ENCODE assay signal across 26 mouse cellular contexts in genomic region chr5:96511005-96511404, GRCm38 (mm10).
DNase-seq lines count a peak whose midpoint lies in the region; ATAC-seq and TF ChIP-seq lines count a peak whose summit lies in the region.
"Had no signal": no experiment of that assay in that cellular context is flagged by ENCODE, and none has a peak within 500 bp of the region (broad histone marks: within the 10 kb centered on the region; RNA-seq: fewer than 3 reads in every experiment).

No protein-coding gene starts in this region.

- H3K79me2 ChIP-seq in CH12.LX (replicated peaks; ENCODE audit: control insufficient read depth, extremely low read depth, insufficient read depth, poor library complexity, severe bottlenecking) = no peaks in the 10 kb centered on the region

- DNase-seq in A20 (ENCODE audit: low read depth, low spot score) = peak; percentile 14
- DNase-seq in CH12.LX (ENCODE audit: extremely low read depth) = peak; percentile 79
- peak; percentile 3 for DNase-seq in R1 (ENCODE audit: low read depth, low spot score)
- peak; percentile 13 for DNase-seq in ZHBTc4 (ENCODE audit: low read depth, low spot score)
- no peak for DNase-seq in thymus, adult 2 months
- no peak for DNase-seq in adrenal gland, postnatal 10 days
- no peak for DNase-seq in adipocyte (ENCODE audit: low spot score)
- DNase-seq: adrenal gland, adult 2 months; adrenal gland, adult 8-10 months; adrenal gland, postnatal 14 days; adrenal gland, postnatal 25 days; adrenal gland, postnatal 36 days; B cell, adult 2 months; cerebellum, adult 11 months; cerebellum, adult 11-12 months; cerebellum, adult 18-20 months; cerebellum, adult 2 months; cerebellum, adult 8-10 months; cerebellum, adult 9-10 months; cerebellum, adult 9-11 months; cerebellum, postnatal 10 days had no signal

- peak overlapping the region in 2 of 3 experiments; percentile 1 to 16 for H3K4me3 ChIP-seq in CH12.LX (replicated peaks in 1 of 3; ENCODE audit: low read depth in 2 of 3, low read length in 2 of 3, poor library complexity in 1 of 3)
- no peak overlapping the region for H3K4me3 ChIP-seq in thymus, adult 2 months (ENCODE audit: control insufficient read depth, insufficient read depth, low read length)
- H3K4me3 ChIP-seq in midbrain, embryonic 16.5 days (ENCODE audit: low read depth, low read length) = no peak overlapping the region

- peaks cover 35 to 88% of the 10 kb centered on the region in 2 experiments for H3K4me1 ChIP-seq in CH12.LX (ENCODE audit: control insufficient read depth in 1 of 2, insufficient read depth in 2 of 2)
- no peaks in the 10 kb centered on the region for H3K4me1 ChIP-seq in thymus, adult 2 months (replicated peaks; ENCODE audit: control insufficient read depth, insufficient read depth, low read length)
- no peaks in the 10 kb centered on the region; the same call in 1 of the 2 replicates for H3K4me1 ChIP-seq in midbrain, embryonic 16.5 days (ENCODE audit: control insufficient read depth, insufficient read depth, low read length)

- peak overlapping the region; percentile 55 for H3K9ac ChIP-seq in CH12.LX (ENCODE audit: insufficient read depth, low read depth)
- H3K9ac ChIP-seq in midbrain, embryonic 16.5 days (ENCODE audit: low read depth, low read length) = no peak overlapping the region

- no peaks in the 10 kb centered on the region for H3K27me3 ChIP-seq in CH12.LX (replicated peaks)
- no peaks in the 10 kb centered on the region for H3K27me3 ChIP-seq in thymus, adult 2 months (ENCODE audit: control insufficient read depth, insufficient read depth, low read length)
- H3K27me3 ChIP-seq in midbrain, embryonic 16.5 days (ENCODE audit: control insufficient read depth, insufficient read depth, low read depth, low read length) = no peaks in the 10 kb centered on the region
- H3K27me3 ChIP-seq: Patski had no signal

- 89% methylated on average over 5 of the region's 5 CpGs for WGBS in thymus, adult 2 months
- 85% methylated on average over 5 of the region's 5 CpGs for WGBS in midbrain, embryonic 16.5 days

- dilution Hi-C loops in CH12.LX (cut with MboI; ENCODE audit: extremely low pct_ligation_motif_present, extremely low pct_unique_long_range_greater_than_20kb, low sequenced_read_pairs) = no loop called here

- no peak for TF ChIP-seq POLR2A in CH12.LX (IDR thresholded peaks at IDR 0.05; ENCODE audit: low read depth, low read length)
- no peak for TF ChIP-seq POLR2A in thymus, adult 2 months (IDR thresholded peaks at IDR 0.05; ENCODE audit: control insufficient read depth, extremely low read depth, insufficient read depth, low read length, poor library complexity)

- H3K4me2 ChIP-seq in CH12.LX (ENCODE audit: insufficient read depth, low read depth, poor library complexity, severe bottlenecking) = peak overlapping the region; percentile 72
- no peak overlapping the region for H3K4me2 ChIP-seq in midbrain, embryonic 16.5 days (ENCODE audit: low read length)

- H3K9me3 ChIP-seq in CH12.LX (replicated peaks; ENCODE audit: low read length) = no peaks in the 10 kb centered on the region
- no peaks in the 10 kb centered on the region for H3K9me3 ChIP-seq in midbrain, embryonic 16.5 days (replicated peaks; ENCODE audit: control insufficient read depth, low read length, poor library complexity, severe bottlenecking)
- H3K9me3 ChIP-seq: G1E had no signal

- TF ChIP-seq RAD21 in CH12.LX (IDR thresholded peaks at IDR 0.05; ENCODE audit: low read depth, low read length) = no peak

- H3K27ac ChIP-seq in CH12.LX (ENCODE audit: insufficient read depth, low read depth) = peak overlapping the region; percentile 88
- no peak overlapping the region for H3K27ac ChIP-seq in thymus, adult 2 months (ENCODE audit: control insufficient read depth, insufficient read depth, low read length)
- no peak overlapping the region for H3K27ac ChIP-seq in midbrain, embryonic 16.5 days (ENCODE audit: low read length)

- no peak for ATAC-seq in midbrain, embryonic 16.5 days
- ATAC-seq: activated CD4-positive, CD25-positive, alpha-beta regulatory T cell, adult 4 months; CD4-positive, CD25-positive, alpha-beta regulatory T cell, adult 4 months; Patski had no signal

- in situ Hi-C loops in CH12.LX (cut with MboI; ENCODE audit: low pct_ligation_motif_present, low pct_unique_long_range_greater_than_20kb, low sequenced_read_pairs) = no loop called here

- H3K36me3 ChIP-seq in CH12.LX (replicated peaks in 1 of 2; ENCODE audit: control insufficient read depth in 1 of 2, insufficient read depth in 1 of 2, low read length in 1 of 2) = no peaks in the 10 kb centered on the region
- H3K36me3 ChIP-seq in thymus, adult 2 months (ENCODE audit: control insufficient read depth, insufficient read depth, low read length) = no peaks in the 10 kb centered on the region
- H3K36me3 ChIP-seq in midbrain, embryonic 16.5 days (ENCODE audit: control insufficient read depth, insufficient read depth, low read length) = no peaks in the 10 kb centered on the region
- H3K36me3 ChIP-seq: G1E had no signal

- TF ChIP-seq EP300 in CH12.LX (IDR thresholded peaks at IDR 0.05; ENCODE audit: low read length) = peak; percentile 93

- TF ChIP-seq CTCF in CH12.LX (conservative IDR thresholded peaks at IDR 0.05 in 1 of 2, IDR thresholded peaks at IDR 0.05 in 1 of 2; ENCODE audit: low read depth in 2 of 2, low read length in 2 of 2) = no peak
- no peak for TF ChIP-seq CTCF in thymus, adult 2 months (IDR thresholded peaks at IDR 0.05; ENCODE audit: borderline replicate concordance, control insufficient read depth, extremely low read depth, insufficient read depth, low read length, poor library complexity)

TF ChIP-seq in CH12.LX, 34 proteins besides CTCF, POLR2A, EP300 and RAD21:
- TF ChIP-seq IRF4 (IDR thresholded peaks at IDR 0.05; ENCODE audit: low read depth, low read length) (peak; percentile 94), MAZ (IDR thresholded peaks at IDR 0.05; ENCODE audit: low read depth, low read length) (0 out of 2 replicates have a peak, but pooled peaks have one; percentile 37), BHLHE40 (IDR thresholded peaks at IDR 0.05; ENCODE audit: low read depth, low read length) (peak; percentile 76), JUND (conservative IDR thresholded peaks at IDR 0.05; ENCODE audit: low read depth, low read length) (no peak), USF1 (IDR thresholded peaks at IDR 0.05; ENCODE audit: low read depth, low read length) (peak; percentile 56), POLR2AphosphoS2 (IDR thresholded peaks at IDR 0.05; ENCODE audit: low read depth, low read length) (no peak), CHD2 (IDR thresholded peaks at IDR 0.05; ENCODE audit: low read length) (peak; percentile 33; the same call in 1 of the 2 replicates), TBP (conservative IDR thresholded peaks at IDR 0.05; ENCODE audit: low read depth, low read length) (no peak), MAFK (IDR thresholded peaks at IDR 0.05; ENCODE audit: insufficient replicate concordance, low read length) (no peak), ETS1 (conservative IDR thresholded peaks at IDR 0.05; ENCODE audit: low read depth, low read length) (peak; percentile 60), MEF2A (IDR thresholded peaks at IDR 0.05; ENCODE audit: borderline replicate concordance, low read depth, low read length) (no peak; the same call in 1 of the 2 replicates), ZC3H11A (IDR thresholded peaks at IDR 0.05; ENCODE audit: low read depth, low read length) (no peak), UBTF (IDR thresholded peaks at IDR 0.05; ENCODE audit: low read depth, low read length) (no peak), TCF12 (IDR thresholded peaks at IDR 0.05; ENCODE audit: low read depth, low read length) (peak; percentile 71; the same call in 1 of the 2 replicates), SMC3 (IDR thresholded peaks at IDR 0.05; ENCODE audit: low read depth, low read length) (no peak), PAX5 (IDR thresholded peaks at IDR 0.05; ENCODE audit: low read length) (no peak), MAX (IDR thresholded peaks at IDR 0.05; ENCODE audit: low read length) (no peak), ZMIZ1 (IDR thresholded peaks at IDR 0.05; ENCODE audit: low read depth, low read length) (no peak), ELF1 (IDR thresholded peaks at IDR 0.05; ENCODE audit: low read depth, low read length) (no peak), ZKSCAN1 (IDR thresholded peaks at IDR 0.05; ENCODE audit: borderline replicate concordance, low read depth, low read length) (no peak), ZNF384 (IDR thresholded peaks at IDR 0.05; ENCODE audit: low read depth, low read length) (no peak), E2F4 (IDR thresholded peaks at IDR 0.05; ENCODE audit: insufficient replicate concordance, low read depth, low read length) (no peak), HCFC1 (IDR thresholded peaks at IDR 0.05; ENCODE audit: low read depth, low read length) (no peak), NRF1 (IDR thresholded peaks at IDR 0.05; ENCODE audit: low read depth, low read length) (no peak), MYC (IDR thresholded peaks at IDR 0.05; ENCODE audit: low read depth, low read length) (no peak), USF2 (conservative IDR thresholded peaks at IDR 0.05; ENCODE audit: low read depth, low read length) (peak; percentile 50; the same call in 1 of the 2 replicates), MXI1 (IDR thresholded peaks at IDR 0.05; ENCODE audit: low read depth, low read length) (no peak), JUN (IDR thresholded peaks at IDR 0.05; ENCODE audit: insufficient read depth, low read depth, low read length) (no peak), NELFE (IDR thresholded peaks at IDR 0.05; ENCODE audit: low read depth, low read length) (no peak), CHD1 (IDR thresholded peaks at IDR 0.05; ENCODE audit: low read depth, low read length) (no peak), KAT2A (IDR thresholded peaks at IDR 0.05; ENCODE audit: insufficient replicate concordance, low read length) (no peak), GABPA (IDR thresholded peaks at IDR 0.05; ENCODE audit: insufficient replicate concordance, low read depth, low read length) (no peak), RCOR1 (conservative IDR thresholded peaks at IDR 0.05; ENCODE audit: low read depth, low read length) (no peak), SIN3A (IDR thresholded peaks at IDR 0.05; ENCODE audit: low read length) (peak; percentile 14; the same call in 1 of the 2 replicates)

Comparison
In these comparisons a context has a peak if more than half of its experiments do, and no peak if none do; other contexts are left out.
1. DNase-seq: peak in A20 (single experiment), CH12.LX (single experiment), R1 (single experiment) and ZHBTc4 (single experiment); none in thymus, adult 2 months (single experiment), adrenal gland, postnatal 10 days (single experiment) and adipocyte (single experiment).
2. H3K4me3 ChIP-seq: peak in CH12.LX (2 of 3); none in thymus, adult 2 months (single experiment) and midbrain, embryonic 16.5 days (single experiment).